Mouse (Mus musculus) neutrophil, adult 59 days (primary cell): ENCODE measurements around the gene Pla2g3. TPM values are rescaled to one million over a fixed set of nuclear protein-coding genes. Genes with fewer than 3 reads are reported as not detected.

Experiments
- total RNA-seq, 2 experiments: library from RNA; stranded (reverse); gene quantifications; 1 replicate in 1 of 2; 2 replicates in 1 of 2; pipeline ENCODE4 v1.2.4; 2023

Gene Pla2g3
- total RNA-seq: under 1 TPM; 0.13 to 0.18 TPM

GRCm38 (mm10) chr11:3487952-3488570, at the start of gene Pla2g3:
Gene Pla2g3, plus strand, starts transcription at chr11:3488284.

GRCm38 (mm10) chr11:3452167-3452639, 35.9 kb upstream of the Pla2g3 start, which contains the start of gene Rnf185:
Gene Rnf185, minus strand, starts transcription at chr11:3452363.

GRCm38 (mm10) chr11:3514529-3515054, 26.5 kb downstream of the Pla2g3 start, which contains the start of gene Selenom:
Gene Selenom, plus strand, starts transcription at chr11:3514684.

GRCm38 (mm10) chr11:3540451-3541085, 52.5 kb downstream of the Pla2g3 start, which contains the start of gene Smtn:
Gene Smtn, minus strand, starts transcription at chr11:3540612.

Other genes with a start within 250 kb of the Pla2g3 start
- gene Drg1, start 221.9 kb upstream of the Pla2g3 start, total RNA-seq: 10 to 100 TPM; 40.9 to 47.8 TPM
- 10 to 100 TPM; 32.1 to 36.3 TPM for gene Patz1, start 199.4 kb upstream of the Pla2g3 start, total RNA-seq
- 10 to 100 TPM in 1 of 2 experiments, 1 to 10 TPM in 1; 9.0 to 14.7 TPM for gene Pik3ip1, start 157.9 kb upstream of the Pla2g3 start, total RNA-seq
- gene Limk2, start 79.1 kb upstream of the Pla2g3 start, total RNA-seq: 10 to 100 TPM; 48.5 to 55.9 TPM
- 10 to 100 TPM; 13.9 to 14.4 TPM for gene Rnf185, start 35.9 kb upstream of the Pla2g3 start, total RNA-seq
- 1 to 10 TPM; 5.3 to 7.0 TPM for gene Inpp5j, start 16.5 kb downstream of the Pla2g3 start, total RNA-seq
- 1 to 10 TPM; 4.9 to 5.7 TPM for gene Selenom, start 26.4 kb downstream of the Pla2g3 start, total RNA-seq
- gene Smtn, start 52.3 kb downstream of the Pla2g3 start, total RNA-seq: 10 to 100 TPM; 21.9 to 22.7 TPM
- gene Morc2a, start 160.9 kb downstream of the Pla2g3 start, total RNA-seq: 10 to 100 TPM; 11.8 to 17.6 TPM